Comparison of ENCODE assay signal across 9 mouse cellular contexts in genomic region chr2:55306387-55306786, GRCm38 (mm10).
DNase-seq lines count a peak whose midpoint lies in the region; ATAC-seq and TF ChIP-seq lines count a peak whose summit lies in the region.
"Had no signal": no experiment of that assay in that cellular context is flagged by ENCODE, and none has a peak within 500 bp of the region (broad histone marks: within the 10 kb centered on the region; RNA-seq: fewer than 3 reads in every experiment).

No protein-coding gene starts in this region.

- H3K79me2 ChIP-seq in CH12.LX (replicated peaks; ENCODE audit: control insufficient read depth, extremely low read depth, insufficient read depth, poor library complexity, severe bottlenecking) = no peaks in the 10 kb centered on the region

- H3K9ac ChIP-seq in kidney, embryonic 15.5 days = no peak overlapping the region
- no peak overlapping the region for H3K9ac ChIP-seq in CH12.LX (ENCODE audit: insufficient read depth, low read depth)
- H3K9ac ChIP-seq: neural tube, embryonic 13.5 days had no signal

- no peaks in the 10 kb centered on the region for H3K4me1 ChIP-seq in kidney, embryonic 15.5 days
- H3K4me1 ChIP-seq in CH12.LX (ENCODE audit: control insufficient read depth in 1 of 2, insufficient read depth in 2 of 2) = no peaks in the 10 kb centered on the region
- H3K4me1 ChIP-seq: neural tube, embryonic 13.5 days had no signal

- H3K9me3 ChIP-seq in kidney, embryonic 15.5 days (replicated peaks) = no peaks in the 10 kb centered on the region
- H3K9me3 ChIP-seq in CH12.LX (replicated peaks; ENCODE audit: low read length) = no peaks in the 10 kb centered on the region
- H3K9me3 ChIP-seq: neural tube, embryonic 13.5 days had no signal

- no peak overlapping the region for H3K27ac ChIP-seq in kidney, embryonic 15.5 days
- no peak overlapping the region for H3K27ac ChIP-seq in CH12.LX (ENCODE audit: insufficient read depth, low read depth)
- H3K27ac ChIP-seq: neural tube, embryonic 13.5 days had no signal

- TF ChIP-seq RAD21 in CH12.LX (IDR thresholded peaks at IDR 0.05; ENCODE audit: low read depth, low read length) = peak; percentile 38

- in situ Hi-C loops in CH12.LX (cut with MboI; ENCODE audit: low pct_ligation_motif_present, low pct_unique_long_range_greater_than_20kb, low sequenced_read_pairs) = no loop called here

- peak; percentile 12 to 41; a peak in 1 of 4 replicates for TF ChIP-seq CTCF in CH12.LX (conservative IDR thresholded peaks at IDR 0.05 in 1 of 2, IDR thresholded peaks at IDR 0.05 in 1 of 2; ENCODE audit: low read depth in 2 of 2, low read length in 2 of 2)

- dilution Hi-C loops in CH12.LX (cut with MboI; ENCODE audit: extremely low pct_ligation_motif_present, extremely low pct_unique_long_range_greater_than_20kb, low sequenced_read_pairs) = no loop called here

- no peaks in the 10 kb centered on the region for H3K36me3 ChIP-seq in kidney, embryonic 15.5 days
- H3K36me3 ChIP-seq in CH12.LX (replicated peaks in 1 of 2; ENCODE audit: control insufficient read depth in 1 of 2, insufficient read depth in 1 of 2, low read length in 1 of 2) = no peaks in the 10 kb centered on the region
- H3K36me3 ChIP-seq: neural tube, embryonic 13.5 days had no signal

- no peak for TF ChIP-seq EP300 in CH12.LX (IDR thresholded peaks at IDR 0.05; ENCODE audit: low read length)

- H3K4me2 ChIP-seq in kidney, embryonic 15.5 days = no peak overlapping the region
- H3K4me2 ChIP-seq in CH12.LX (ENCODE audit: insufficient read depth, low read depth, poor library complexity, severe bottlenecking) = no peak overlapping the region
- H3K4me2 ChIP-seq: neural tube, embryonic 13.5 days had no signal

- no peaks in the 10 kb centered on the region for H3K27me3 ChIP-seq in kidney, embryonic 15.5 days
- H3K27me3 ChIP-seq in CH12.LX (replicated peaks) = no peaks in the 10 kb centered on the region
- H3K27me3 ChIP-seq: neural tube, embryonic 13.5 days had no signal

- DNase-seq in kidney, adult 18-20 months = peak; percentile 7
- DNase-seq in 3T3-L1 (ENCODE audit: low read depth, low spot score) (peak; percentile 72), CH12.LX (ENCODE audit: extremely low read depth) (peak; percentile 19)
- peak; percentile 36 for DNase-seq in embryo, embryonic 11 days
- peak; percentile 55 for DNase-seq in testis, postnatal 10 days (ENCODE audit: low spot score)
- DNase-seq in thymus, postnatal 10 days (ENCODE audit: low spot score in 2 of 2) = no peak
- no peak for DNase-seq in neural tube, embryonic 10.5 days (ENCODE audit: extremely low spot score, low spot score)

- ATAC-seq in kidney, embryonic 15.5 days (replicated peaks; ENCODE audit: low FRiP score) = no peak

- no peak for TF ChIP-seq POLR2A in CH12.LX (IDR thresholded peaks at IDR 0.05; ENCODE audit: low read depth, low read length)

- no peak overlapping the region for H3K4me3 ChIP-seq in kidney, embryonic 15.5 days (replicated peaks)
- no peak overlapping the region for H3K4me3 ChIP-seq in CH12.LX (replicated peaks in 1 of 3; ENCODE audit: low read depth in 2 of 3, low read length in 2 of 3, poor library complexity in 1 of 3)
- H3K4me3 ChIP-seq: neural tube, embryonic 13.5 days had no signal

TF ChIP-seq in CH12.LX, 34 proteins besides CTCF, POLR2A, EP300 and RAD21:
- TF ChIP-seq CHD1 (IDR thresholded peaks at IDR 0.05; ENCODE audit: low read depth, low read length) = no peak
- no peak for TF ChIP-seq TBP (conservative IDR thresholded peaks at IDR 0.05; ENCODE audit: low read depth, low read length)
- TF ChIP-seq RCOR1 (conservative IDR thresholded peaks at IDR 0.05; ENCODE audit: low read depth, low read length) = no peak
- no peak for TF ChIP-seq ELF1 (IDR thresholded peaks at IDR 0.05; ENCODE audit: low read depth, low read length)
- TF ChIP-seq UBTF (IDR thresholded peaks at IDR 0.05; ENCODE audit: low read depth, low read length) = no peak
- no peak for TF ChIP-seq ZNF384 (IDR thresholded peaks at IDR 0.05; ENCODE audit: low read depth, low read length)
- TF ChIP-seq TCF12 (IDR thresholded peaks at IDR 0.05; ENCODE audit: low read depth, low read length) = no peak
- peak; percentile 37 for TF ChIP-seq SMC3 (IDR thresholded peaks at IDR 0.05; ENCODE audit: low read depth, low read length)

Comparison
In these comparisons a context has a peak if more than half of its experiments do, and no peak if none do; other contexts are left out.
1. DNase-seq: peak in kidney, adult 18-20 months (single experiment), 3T3-L1 (single experiment), CH12.LX (single experiment), embryo, embryonic 11 days (single experiment) and testis, postnatal 10 days (single experiment); none in thymus, postnatal 10 days (0 of 2) and neural tube, embryonic 10.5 days (single experiment).